Mouse (Mus musculus) hindlimb bud, embryonic 11.5 days (tissue): ENCODE measurements at regions not wholly inside any gene's neighbourhood (a gene's known extent, or its start where the extent isn't known, plus 50 kb on each side); places are given as distances from the start of the nearest gene placed in this dataset.

Experiments used
- DNase-seq: peaks from one replicate; pipeline ENCODE4 v3.0.0-alpha.2; 2012; ENCODE audit warnings: low read depth, low spot score; ENCODE audit errors: extremely low spot score

DNA sequence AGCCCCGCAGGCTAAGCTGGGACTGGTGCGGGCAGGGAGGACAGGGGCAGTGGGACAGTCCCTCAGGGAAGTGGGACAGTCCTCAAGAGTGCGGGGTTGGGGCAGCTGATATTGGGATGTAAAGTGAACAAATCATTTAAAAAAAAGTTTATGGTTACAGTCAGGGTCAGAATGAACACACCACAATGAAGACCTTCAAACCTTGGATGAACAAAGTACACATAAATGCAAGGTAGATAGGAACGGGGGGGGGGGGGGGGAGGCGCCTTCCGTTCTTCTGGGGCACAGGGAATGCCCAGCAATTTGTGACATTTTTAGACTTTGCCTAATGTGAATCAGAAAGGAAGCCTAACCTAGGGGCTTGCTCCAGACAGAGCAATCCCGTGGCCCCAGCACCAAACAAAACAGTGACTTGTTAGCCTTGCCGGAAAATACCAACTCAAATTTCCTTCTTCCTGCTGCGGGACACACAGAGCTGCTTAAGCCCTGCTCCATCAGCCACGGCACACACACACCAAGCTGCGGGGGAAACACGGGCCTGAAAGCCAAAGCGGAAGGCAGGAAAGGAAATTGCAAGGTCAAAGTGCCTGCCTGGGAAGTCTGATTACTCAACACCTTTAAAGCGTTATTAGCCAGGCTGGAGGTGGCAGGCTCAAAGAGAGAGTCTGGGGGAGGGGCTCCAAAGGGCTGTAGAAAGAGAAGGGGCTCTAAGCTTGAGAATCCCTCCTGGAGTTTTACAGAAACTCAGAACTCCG, 309.6 kb upstream of the Jarid2 start:
- peak; percentile 70 for DNase-seq

DNA sequence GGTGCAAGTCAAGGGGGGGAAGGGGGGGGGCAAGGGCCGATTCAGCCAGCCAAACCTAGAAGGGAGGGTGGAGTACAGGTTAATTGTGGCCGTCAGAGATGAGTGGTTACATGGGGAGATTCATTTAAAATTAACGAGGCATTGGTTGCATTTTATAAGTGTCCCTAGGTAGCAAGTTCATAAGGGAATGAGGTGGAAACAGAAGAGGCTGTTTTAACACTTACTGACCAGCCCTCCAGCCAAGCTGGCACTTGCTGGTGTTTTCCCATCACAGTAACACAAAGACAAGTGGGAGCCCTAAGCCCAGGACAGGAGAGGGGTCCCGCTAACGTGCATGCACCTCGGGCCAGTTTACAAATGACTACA, 309.1 kb upstream of the Jarid2 start:
- peak; percentile 31 for DNase-seq

DNA sequence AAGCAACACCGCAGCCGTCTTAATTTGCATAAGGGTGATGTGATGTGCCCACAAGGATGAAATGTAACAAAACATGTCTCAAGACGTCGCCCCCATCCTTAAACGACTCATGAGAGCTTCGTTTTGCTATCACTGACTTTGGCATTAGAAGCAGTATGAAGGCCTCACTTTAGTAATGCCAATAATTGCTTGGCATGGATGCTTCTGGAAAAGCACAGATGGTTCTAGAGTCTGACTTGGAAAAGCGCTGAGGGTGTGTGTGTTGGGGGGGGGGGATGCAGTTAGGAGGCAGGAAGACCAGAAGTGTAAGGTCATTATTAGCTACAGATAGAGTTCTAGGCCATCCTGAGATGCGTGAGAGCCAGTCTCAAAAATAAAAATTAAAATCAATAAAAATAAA, 308.3 kb upstream of the Jarid2 start:
- no peak for DNase-seq

DNA sequence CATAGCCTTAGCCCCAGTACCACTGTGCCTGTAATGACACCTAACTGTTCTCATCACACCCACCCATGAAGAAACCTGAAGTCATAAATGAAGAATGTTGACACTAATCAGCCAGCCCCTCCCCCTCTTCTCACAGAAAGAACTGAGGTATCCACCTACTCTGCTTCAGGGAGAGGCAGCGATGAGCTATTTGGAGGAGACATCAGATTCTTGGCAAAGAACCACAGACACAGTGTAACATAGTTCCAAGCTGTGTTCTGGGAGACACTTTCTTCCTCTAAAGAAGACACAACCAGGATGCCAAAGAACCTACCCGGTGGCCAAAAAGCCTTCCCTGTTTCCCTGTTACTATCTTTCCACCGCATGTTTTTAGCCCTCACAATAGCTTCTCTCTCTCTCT, 307.8 kb upstream of the Jarid2 start:
- no peak for DNase-seq

DNA sequence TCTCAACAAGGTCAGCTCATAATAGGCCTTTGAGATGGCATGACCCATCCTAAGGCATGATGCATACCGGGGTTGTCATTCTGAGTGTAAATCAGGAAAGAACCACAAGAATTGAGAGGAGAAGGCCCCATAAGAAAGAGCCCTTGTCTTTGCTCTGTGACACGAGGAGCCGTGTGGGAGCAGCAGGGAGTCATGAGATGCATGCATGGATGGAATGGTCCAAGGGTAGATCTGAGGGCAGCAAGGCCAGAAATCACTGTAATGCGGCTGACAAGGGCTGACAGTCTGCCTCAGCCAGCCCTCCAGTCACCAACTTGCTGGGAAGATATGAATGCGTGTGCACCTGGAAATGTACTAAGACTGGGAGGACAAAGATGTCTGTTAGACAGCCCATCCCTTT, 307.4 kb upstream of the Jarid2 start:
- DNase-seq = no peak

DNA sequence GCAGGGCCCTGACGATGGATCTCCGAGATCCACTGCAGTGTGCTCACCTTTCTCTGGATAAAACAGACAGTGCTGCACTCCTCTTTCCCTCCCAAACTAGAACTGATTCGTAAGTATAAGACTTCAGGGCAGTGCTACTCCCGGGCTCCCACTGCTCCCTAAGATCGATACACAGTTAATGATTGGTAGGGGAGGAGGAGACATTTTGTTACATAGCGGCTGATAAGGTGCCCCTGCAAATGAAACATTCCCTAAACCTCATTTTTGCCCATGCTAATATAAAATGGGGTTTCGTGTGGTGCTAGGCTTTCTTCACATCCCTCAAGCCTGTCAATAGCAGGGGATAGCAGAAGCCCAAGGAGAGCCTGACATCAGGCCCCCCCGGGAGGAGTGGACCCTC, 298.8 kb upstream of the Jarid2 start:
- no peak for DNase-seq

DNA sequence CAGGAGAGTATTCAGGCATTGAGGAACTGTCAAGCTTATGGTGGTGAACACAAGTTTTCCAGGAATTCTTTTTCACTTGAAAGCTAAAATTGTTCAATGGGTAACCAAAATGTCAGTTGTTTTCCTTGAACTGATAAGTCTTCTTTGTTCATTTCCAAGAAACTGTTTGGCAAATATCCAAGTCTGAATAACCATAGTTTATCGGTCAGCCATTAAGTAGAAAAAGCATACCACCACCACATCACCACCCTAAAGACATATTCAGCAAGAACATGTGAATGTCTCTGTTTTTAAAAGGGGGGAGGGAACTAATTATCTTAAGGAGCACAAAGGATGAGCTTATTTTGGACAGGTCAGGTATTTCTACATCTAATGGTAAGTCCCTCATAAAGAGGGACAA, 291.6 kb upstream of the Jarid2 start:
- no peak for DNase-seq

DNA sequence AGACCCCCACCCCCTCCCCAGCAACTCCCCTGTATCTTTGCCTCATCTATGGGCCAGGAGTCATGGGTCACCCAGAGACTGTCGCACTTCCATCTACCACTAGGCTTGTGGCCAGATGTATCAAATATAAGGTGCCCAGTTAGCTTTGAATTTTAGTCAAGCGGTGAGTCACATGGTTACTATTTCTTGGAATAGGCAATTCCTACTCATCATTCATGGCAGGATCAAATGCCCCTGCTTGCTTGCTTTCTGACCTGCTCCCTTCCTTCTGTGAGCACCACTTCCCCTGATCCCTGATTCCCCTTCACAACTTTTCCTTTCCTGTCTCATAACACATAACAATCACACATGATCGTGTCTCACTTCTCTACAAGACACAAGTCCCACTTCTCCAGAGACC, 288.2 kb upstream of the Jarid2 start:
- no peak for DNase-seq

DNA sequence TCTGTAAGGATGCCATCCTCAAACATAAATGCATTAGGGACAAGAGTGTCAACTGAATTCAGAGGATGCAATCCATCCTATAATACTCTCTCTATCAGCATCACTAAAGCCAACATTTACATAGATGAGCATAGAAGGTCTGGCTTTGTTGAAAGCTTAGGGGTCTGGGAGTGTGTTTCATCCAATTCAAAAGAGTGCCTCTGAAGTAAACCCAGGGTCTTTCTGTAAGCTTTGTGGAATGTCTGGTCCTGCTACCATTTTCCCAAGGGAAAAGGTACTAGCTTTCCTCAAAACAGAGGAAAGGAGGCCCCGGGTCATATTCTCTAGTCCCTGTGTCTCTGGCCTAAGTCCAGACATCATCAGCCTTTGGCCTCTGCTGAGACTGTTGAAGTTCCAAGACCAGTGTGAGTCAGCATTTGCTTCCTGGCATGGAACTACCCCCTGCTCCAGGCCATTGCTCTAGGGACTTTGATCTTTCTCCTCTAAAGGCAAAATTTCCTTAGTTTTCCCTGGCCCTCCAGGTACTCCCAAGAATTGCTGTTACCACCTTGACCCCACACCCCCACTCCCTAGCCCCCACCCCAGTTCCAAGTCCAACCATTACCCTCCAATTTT, 280.0 kb upstream of the Jarid2 start:
- DNase-seq = no peak

DNA sequence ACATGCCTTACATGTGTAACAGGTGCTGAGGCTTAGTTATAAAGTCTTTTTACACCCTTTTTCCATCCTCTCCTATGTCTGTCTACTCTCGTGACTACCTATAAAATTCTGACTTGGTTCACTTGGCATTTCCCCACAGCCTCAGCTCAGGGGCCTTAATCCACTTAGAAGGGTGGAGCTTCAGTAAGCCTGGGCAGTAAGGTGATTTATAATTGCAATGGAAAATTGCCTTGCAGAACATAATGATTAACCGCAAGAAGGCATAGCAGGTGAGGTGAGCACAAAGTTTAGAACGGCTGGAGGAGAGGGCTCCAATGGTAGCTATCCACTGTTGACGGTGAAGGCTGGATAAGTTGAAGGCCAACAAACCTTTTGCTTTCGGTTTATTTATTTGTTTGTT, 278.1 kb upstream of the Jarid2 start:
- DNase-seq = no peak

DNA sequence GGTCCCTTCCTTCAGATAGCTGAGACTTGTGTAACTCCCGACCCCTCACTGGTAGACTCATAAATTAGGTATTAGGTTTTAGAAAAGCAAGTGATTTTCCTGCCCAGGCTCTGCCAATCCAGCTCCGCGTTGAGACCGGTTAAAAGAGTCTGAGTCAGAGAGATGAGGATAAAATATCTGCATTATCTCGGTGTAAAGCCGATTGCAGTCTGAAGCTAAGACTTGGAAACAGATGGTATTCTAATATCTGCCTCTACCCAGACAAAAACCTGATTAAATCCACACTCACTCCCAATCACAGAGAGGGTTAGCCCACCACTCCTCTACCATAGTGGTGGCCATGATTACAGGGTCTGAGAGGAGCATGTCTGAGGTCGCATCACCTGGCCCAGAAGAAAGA, 276.1 kb upstream of the Jarid2 start:
- DNase-seq = no peak

DNA sequence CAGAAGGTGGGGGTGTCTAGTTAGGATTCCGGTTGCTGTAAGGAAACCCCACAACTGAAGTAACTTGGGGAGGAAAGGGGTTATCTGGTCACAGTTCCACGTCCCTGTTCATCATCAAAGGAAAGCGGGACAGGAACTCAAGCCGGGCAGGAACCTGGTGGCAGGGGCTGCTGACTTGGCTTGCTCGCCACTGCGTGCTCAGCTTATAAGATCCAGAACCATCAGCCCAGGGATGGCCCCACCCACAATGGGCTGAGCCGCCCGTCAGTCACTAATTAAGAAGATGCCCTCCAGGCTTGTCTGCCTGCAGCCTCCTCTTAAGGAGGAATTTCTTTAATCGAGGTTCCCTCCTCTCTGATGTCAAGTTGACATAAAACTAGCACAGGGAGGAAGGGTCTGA, 275.1 kb upstream of the Jarid2 start:
- no peak for DNase-seq

DNA sequence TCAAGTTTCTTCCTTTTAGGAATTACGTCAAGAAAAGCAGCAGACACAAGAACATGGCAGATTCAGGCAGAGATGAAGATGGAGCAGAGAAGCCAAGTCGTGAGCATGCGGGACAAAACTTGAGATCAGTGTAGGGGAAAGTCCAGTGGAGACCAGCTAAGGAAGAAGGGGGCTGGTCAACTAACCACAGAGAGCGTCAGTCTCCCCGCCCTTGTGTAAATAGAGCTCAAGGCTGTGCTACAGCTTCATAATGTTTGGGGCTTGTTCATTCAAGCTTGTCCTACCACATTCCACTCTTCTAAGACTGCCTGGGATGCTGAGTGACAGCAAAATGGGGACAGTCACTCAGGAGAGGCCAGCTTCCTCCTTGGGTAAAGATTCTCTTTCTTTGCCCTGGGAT, 274.1 kb upstream of the Jarid2 start:
- no peak for DNase-seq

DNA sequence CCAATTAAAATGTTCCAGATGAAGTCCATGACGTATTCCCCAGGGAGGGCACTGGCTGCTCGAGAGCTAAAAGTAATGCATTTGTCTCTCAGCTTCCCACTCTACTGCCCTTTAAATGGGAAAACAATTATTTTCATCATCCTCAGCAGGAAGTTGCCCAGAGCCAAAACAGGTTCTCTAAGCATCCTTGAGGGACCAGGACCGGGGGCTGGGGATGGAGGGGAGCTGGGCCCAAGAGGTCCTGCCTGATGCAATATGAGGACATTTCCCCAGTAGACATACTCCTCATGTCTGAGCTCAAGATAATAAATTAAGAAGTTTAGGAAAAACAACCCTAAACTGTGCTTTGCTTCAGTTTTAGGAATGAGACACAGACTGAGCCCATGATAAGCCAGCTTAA, 270.5 kb upstream of the Jarid2 start:
- DNase-seq = no peak

DNA sequence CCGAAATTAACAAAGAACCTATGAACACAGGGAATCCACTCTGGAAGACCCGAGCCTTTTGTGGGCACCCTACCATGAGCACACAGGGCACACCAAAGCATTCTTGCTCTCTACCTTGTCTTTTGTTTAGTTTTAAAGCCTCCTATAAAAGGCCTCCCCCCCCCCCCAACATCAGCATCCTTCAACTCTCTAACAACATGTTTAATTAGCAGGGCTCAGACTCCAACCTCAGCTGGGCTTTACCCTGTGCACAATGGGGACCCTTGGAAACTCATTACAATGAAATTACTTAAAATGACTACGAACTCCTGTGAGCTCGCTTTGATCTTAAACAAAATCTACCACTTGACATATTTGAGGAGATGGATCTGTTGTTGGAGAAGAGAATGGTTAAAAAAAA, 270.1 kb upstream of the Jarid2 start:
- no peak for DNase-seq

DNA sequence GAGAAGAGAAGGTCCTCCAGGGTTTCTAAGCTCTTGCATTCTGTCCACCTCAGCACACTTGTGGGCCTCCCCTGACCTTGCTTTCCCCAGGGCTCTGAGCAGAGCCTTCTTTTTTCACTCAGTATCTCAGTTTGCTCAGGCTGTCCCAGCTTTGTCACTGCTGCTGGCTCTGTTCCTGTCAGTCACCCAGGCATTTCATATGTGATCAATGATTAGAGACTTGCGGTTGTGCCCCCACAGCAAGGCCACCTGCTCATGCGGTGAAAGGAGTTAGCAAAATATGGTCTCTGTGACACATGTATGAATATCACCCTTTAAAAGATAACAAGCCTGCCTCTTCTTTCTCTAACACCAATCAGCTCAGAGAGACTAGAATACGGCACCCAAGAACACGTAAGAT, 265.6 kb upstream of the Jarid2 start:
- DNase-seq = no peak

DNA sequence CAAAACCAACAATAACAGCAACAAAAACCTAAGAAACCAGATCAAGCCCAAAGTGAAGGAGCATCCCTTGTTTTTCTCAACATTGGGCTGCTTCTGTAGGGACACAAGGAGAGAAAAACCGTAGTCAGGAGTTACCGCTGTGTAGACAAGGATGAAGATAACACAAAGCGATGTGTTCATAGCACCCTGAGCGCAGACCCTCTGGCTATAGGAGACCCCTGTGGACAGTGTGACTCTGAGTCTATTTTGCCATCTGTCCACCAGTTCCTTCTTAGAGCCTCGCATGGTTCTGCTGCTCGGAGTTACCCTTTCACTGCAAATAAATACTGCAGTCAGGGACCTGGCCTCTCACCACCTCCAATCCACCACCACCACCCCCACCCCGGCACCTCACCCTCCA, 263.7 kb upstream of the Jarid2 start:
- no peak for DNase-seq

DNA sequence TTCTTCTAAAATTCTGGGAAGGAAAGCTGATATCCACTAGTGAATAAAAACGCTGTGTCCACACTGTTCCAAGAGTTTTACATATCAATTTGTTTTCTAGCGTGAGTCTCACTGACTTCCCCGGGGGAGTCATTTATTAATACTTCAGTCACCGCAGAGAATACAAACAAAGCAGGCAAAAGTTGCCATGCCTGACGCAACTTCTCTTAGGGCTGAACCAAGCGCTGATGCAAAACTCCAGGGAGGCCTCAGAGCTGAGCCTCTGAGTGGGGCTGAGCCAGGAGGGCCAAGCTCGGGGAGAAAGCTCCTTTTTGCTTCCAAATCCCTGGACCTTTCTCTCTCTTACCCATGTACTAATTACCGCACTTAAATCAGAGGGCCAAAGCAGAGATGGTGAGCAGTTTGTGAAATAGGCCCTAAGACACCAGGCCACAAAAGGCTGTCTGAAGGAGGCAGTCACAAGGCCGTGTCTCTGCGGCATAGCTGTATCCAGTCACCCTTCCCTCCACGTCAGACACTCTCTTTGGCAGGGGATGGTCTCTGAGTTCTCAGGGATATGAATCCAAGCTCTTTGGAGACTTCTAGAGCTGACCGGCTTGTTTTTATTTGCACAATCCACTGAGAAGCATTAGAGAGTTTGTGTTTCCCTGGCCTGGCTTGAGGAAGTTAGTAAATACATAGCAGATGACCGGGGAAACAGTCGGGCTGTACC, 260.2 kb upstream of the Jarid2 start:
- DNase-seq = no peak

DNA sequence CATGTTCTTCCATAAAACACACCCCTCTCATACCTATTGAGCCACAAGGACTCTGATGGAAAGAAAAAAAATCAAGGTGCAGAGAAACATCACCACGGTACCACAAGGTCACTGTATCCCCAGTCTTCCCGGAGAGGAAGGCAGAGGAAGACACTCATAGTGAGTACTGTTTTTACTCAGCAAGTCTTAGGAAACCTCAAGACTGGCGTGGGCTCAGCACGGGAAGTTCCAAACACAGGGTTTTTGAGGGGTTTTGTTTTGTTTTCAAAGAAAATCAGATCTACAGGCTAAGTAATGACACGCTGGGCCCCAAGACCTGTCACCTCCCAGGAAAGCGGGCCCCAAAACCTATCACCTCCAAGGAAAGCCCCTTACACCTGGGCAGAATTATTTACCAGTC, 259.6 kb upstream of the Jarid2 start:
- no peak for DNase-seq

DNA sequence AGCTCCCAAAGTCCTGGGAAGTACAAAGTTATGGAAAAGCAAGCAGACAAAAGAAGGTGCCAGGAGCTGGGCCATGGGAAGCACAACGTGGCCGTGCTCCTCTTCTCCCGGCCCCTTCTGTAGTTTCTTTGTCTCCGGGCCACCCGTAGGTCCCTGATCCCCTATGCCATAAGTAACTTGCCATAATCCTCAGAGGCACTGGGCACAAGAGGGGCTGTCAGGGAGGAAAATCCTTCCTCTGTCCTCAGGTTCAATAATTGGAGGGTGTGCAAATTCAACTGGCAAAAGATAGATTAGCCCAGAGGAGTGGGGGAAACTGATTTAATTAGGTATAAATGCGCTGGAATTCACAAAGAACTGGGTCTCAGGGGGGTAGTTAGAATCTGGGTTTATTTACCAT, 256.1 kb upstream of the Jarid2 start:
- no peak for DNase-seq

DNA sequence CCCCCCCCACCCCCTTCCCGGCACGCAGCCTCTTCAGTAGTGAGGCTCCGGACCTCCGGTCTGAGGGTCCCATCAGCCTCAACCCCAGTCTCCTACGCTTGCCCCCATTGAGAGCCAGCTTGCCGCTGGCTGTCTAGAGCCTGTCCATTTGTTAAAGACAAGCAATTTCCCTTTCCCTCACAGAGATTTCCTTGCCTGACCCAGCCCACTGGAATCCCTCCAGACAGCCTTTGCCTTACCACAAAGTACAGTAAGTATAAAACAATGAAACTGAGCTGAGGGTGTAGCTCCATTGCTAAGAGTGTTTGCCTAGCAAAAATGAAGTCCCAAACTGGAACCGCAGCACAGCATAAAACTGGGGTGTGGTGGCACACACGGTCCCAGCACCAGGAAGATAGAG, 252.4 kb upstream of the Jarid2 start:
- no peak for DNase-seq

DNA sequence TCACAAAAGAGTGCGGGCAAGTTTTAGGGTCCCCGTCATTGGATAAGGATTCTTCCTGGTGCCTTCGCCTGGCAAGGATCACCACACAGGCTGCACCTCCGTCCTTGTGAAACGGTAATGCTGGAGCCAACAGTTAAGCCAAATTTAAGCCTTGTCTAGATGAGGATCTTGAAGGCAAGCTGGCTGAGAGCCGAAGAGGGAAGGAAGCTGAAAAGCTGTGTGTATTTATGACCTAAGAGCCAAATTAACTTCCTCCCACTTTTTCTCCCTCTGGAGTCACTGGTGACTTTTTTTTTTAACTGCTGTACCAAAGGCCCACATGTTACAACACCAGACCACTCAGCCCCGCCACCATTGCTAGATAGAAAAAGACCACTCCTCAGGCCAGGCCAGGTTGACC, 249.1 kb upstream of the Jarid2 start:
- DNase-seq = no peak

DNA sequence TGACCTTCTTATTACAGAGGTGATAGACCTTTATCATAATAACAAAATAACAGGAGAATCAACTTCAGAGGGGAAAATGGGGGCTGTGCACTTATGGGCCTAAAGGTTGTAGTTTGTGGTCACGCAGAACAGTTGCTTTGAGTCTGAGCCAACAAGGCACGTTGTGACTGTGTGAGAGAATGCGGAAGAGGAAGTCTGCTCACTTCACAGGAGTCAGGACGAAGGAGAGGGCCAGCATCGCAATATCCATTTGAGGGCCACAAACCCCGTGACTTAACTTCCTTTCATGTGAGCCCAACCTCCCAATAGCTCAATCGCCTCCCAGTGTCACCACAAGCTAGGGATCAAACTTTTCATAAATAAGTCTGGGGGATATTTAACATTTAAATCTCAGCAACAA, 246.6 kb upstream of the Jarid2 start:
- no peak for DNase-seq
